Mouse (Mus musculus) neural tube, embryonic 13.5 days (tissue): ENCODE measurements at regions not wholly inside any gene's neighbourhood (a gene's known extent, or its start where the extent isn't known, plus 50 kb on each side); places are given as distances from the start of the nearest gene placed in this dataset.

Source experiments
- ATAC-seq: fragments of 200-750 bp; cut with Nextera tagmentation; 2 replicates; pipeline ENCODE4 v1.8.0; 2017; ENCODE audit warnings: low read depth, mild to moderate bottlenecking, moderate TSS enrichment, moderate library complexity
- H3K27ac ChIP-seq: fragments of 300-500 bp; sonication (generic); replicated peaks from 2 replicates; pipeline ENCODE4 v1.5.1; 2015; ENCODE audit warnings: moderate library complexity, mild to moderate bottlenecking, inconsistent platforms
- H3K27me3 ChIP-seq: fragments of 300-500 bp; sonication (generic); 2 replicates; pipeline ENCODE4 v1.6.1; 2015; ENCODE audit warnings: mild to moderate bottlenecking, inconsistent platforms
- H3K36me3 ChIP-seq: fragments of 300-500 bp; sonication (generic); 2 replicates; pipeline ENCODE4 v1.6.1; 2015; ENCODE audit warnings: mild to moderate bottlenecking, inconsistent platforms
- H3K4me1 ChIP-seq: fragments of 300-500 bp; sonication (generic); replicated peaks from 2 replicates; pipeline ENCODE4 v1.6.1; 2015; ENCODE audit warnings: inconsistent platforms
- H3K4me2 ChIP-seq: fragments of 300-500 bp; sonication (generic); 2 replicates; pipeline ENCODE4 v1.6.1; 2015; ENCODE audit warnings: inconsistent platforms, mild to moderate bottlenecking, moderate library complexity
- H3K4me3 ChIP-seq: fragments of 300-500 bp; sonication (generic); 2 replicates; pipeline ENCODE4 v1.5.1; 2015; ENCODE audit warnings: mild to moderate bottlenecking, inconsistent platforms
- H3K9ac ChIP-seq: fragments of 300-500 bp; sonication (generic); 2 replicates; pipeline ENCODE4 v1.6.1; 2015; ENCODE audit warnings: moderate library complexity, mild to moderate bottlenecking, inconsistent platforms
- H3K9me3 ChIP-seq: fragments of 300-500 bp; sonication (generic); 2 replicates; pipeline ENCODE4 v1.6.1; 2016; ENCODE audit warnings: inconsistent platforms
- WGBS: fragments of 180-500 bp; shearing (Covaris S2); methylation state at CpG from one replicate; pipeline ENCODE4 v1.1.7; 2015; 5-methylcytosine and 5-hydroxymethylcytosine counted together

DNA sequence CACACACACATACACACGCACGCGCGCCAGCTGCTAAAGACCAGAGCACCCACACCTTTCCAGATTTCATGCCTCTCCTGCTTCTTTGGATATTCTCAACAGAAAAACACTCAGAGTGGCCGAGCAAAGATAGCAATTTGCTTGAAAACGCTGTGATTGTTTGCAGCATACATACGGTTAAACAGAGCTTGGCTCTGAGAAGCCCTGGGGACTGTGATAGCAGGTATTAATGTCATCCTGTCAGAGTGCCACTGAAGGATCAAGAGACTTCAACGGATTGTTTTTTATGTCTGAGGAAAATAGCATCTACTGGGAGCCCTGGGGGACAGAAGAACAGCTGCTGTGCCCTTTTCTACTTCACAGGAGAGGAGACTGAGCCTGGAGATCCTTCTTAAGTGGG, 440.4 kb downstream of the Pdcd6ip start:
- Histone ChIP-seq H3K27ac (no peak overlapping the region), H3K9me3 (no peaks in the 10 kb centered on the region), H3K4me3 (no peak overlapping the region), H3K9ac (no peak overlapping the region), H3K4me1 (peaks cover 5% of the 10 kb centered on the region; the same call in 1 of the 2 replicates), H3K27me3 (no peaks in the 10 kb centered on the region), H3K4me2 (no peak overlapping the region), H3K36me3 (no peaks in the 10 kb centered on the region)
- ATAC-seq = no peak
- 81% methylated on average over 8 of the region's 8 CpGs for WGBS

- ATAC-seq = no peak
- H3K27me3 ChIP-seq = no peaks in the 10 kb centered on the region
- H3K4me2 ChIP-seq = no peak overlapping the region
- no peak overlapping the region for H3K4me3 ChIP-seq
- no peak overlapping the region for H3K27ac ChIP-seq
- H3K9ac ChIP-seq = no peak overlapping the region
- H3K36me3 ChIP-seq = no peaks in the 10 kb centered on the region
- H3K9me3 ChIP-seq = no peaks in the 10 kb centered on the region
- 88% methylated on average over 6 of the region's 6 CpGs for WGBS
- H3K4me1 ChIP-seq = 0 out of 2 replicates have a peak, but pooled peaks cover 5% of the 10 kb centered on the region
These were observed 444.4 kb downstream of the Pdcd6ip start for GRCm38 (mm10) chr9:113263636-113264035.

DNA sequence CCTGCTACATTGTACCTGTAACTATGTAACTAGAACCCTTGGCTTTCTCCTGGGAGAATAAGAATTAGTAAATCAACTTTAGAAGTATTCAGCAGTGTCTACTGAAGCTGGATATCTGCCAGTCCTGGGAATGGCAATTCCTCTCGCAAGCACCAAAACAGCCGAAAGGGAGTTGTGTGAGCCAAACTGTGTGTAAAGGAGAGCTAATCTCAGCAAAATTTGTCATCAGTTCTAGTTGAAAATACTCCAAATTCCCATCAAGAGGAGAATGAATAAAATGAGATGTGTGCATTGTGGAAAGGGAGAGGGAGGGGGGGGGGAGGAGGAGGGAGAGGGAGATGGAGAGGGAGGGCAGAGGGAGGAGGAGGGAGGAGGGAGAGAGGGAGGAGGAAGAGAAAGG, 447.8 kb downstream of the Pdcd6ip start:
- H3K4me3 ChIP-seq = no peak overlapping the region
- ATAC-seq = no peak
- H3K9ac ChIP-seq = no peak overlapping the region
- no peak overlapping the region for H3K27ac ChIP-seq
- WGBS = 87% methylated on average over 2 of the region's 2 CpGs
- H3K27me3 ChIP-seq = no peaks in the 10 kb centered on the region
- no peaks in the 10 kb centered on the region for H3K36me3 ChIP-seq
- no peaks in the 10 kb centered on the region for H3K9me3 ChIP-seq
- no peaks in the 10 kb centered on the region for H3K4me1 ChIP-seq
- H3K4me2 ChIP-seq = no peak overlapping the region

GRCm38 (mm10) chr9:113258556-113258955, 449.5 kb downstream of the Pdcd6ip start:
- WGBS = 89% methylated on average over 2 of the region's 2 CpGs
- H3K27me3 ChIP-seq = no peaks in the 10 kb centered on the region
- no peaks in the 10 kb centered on the region for H3K36me3 ChIP-seq
- H3K4me1 ChIP-seq = no peaks in the 10 kb centered on the region
- no peaks in the 10 kb centered on the region for H3K9me3 ChIP-seq
- no peak for ATAC-seq
- H3K4me3 ChIP-seq = no peak overlapping the region
- H3K4me2 ChIP-seq = no peak overlapping the region
- H3K27ac ChIP-seq = no peak overlapping the region
- no peak overlapping the region for H3K9ac ChIP-seq

DNA sequence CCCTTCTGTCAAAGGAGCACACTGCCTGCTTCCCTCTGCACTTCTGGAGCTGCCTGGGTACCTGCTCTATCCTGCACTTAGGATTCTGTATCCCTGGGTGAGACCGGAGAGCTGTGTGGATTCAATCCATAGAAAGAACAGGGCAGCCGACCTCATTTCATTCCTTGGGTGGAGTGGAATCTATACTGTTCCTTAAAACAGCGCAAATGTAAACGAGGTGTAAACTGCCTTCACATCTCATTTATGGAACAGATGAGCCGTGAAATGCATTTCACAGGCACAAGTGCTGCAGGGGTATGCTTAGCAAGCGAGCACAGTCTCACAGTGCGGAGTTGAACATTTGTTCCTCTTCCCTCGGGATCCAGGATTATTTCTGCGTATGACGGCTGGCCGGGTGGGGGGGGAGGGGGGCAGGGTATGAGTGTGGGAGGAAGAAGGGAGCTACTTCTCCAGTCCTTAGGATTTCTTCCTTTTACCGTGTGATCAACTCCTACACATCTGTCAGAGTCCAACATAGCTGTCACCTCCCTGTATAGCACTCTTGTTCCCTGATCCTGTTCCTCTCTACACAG, 459.3 kb downstream of the Pdcd6ip start:
- peak; percentile 84 for ATAC-seq
- 0 out of 2 replicates have a peak overlapping the region, but pooled peaks have one; percentile 23 for H3K27ac ChIP-seq
- H3K9me3 ChIP-seq = no peaks in the 10 kb centered on the region
- peaks cover 17% of the 10 kb centered on the region for H3K4me1 ChIP-seq
- 20% methylated on average over 12 of the region's 12 CpGs for WGBS
- H3K9ac ChIP-seq = no peak overlapping the region
- no peaks in the 10 kb centered on the region for H3K36me3 ChIP-seq
- peak overlapping the region; percentile 20 for H3K4me2 ChIP-seq
- H3K27me3 ChIP-seq = no peaks in the 10 kb centered on the region
- no peak overlapping the region for H3K4me3 ChIP-seq

DNA sequence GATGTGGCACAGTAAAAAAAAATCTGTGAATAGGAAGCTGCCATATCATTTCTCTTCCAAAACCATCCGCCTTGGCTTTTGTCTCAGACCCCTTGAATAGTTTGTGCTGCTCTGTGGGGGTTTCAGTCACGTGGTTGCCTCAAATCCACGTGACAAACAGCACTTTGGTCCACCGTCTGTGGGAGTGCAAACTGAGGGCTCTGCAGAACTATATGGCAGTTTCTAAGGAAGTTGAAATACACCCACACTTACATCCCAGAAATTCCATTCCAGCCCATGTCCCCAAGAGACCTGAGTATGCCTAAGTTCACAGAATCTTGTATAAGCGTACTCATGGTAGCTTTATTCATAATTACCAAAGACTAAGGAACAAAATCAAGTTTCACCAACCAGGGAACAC, 460.1 kb downstream of the Pdcd6ip start:
- Histone ChIP-seq H3K36me3 (no peaks in the 10 kb centered on the region), H3K4me3 (no peak overlapping the region), H3K9me3 (no peaks in the 10 kb centered on the region), H3K4me2 (no peak overlapping the region), H3K4me1 (peaks cover 17% of the 10 kb centered on the region), H3K27ac (0 out of 2 replicates have a peak overlapping the region, but pooled peaks have one; percentile 19), H3K9ac (no peak overlapping the region), H3K27me3 (no peaks in the 10 kb centered on the region)
- WGBS = 45% methylated on average over 5 of the region's 5 CpGs
- no peak for ATAC-seq

DNA sequence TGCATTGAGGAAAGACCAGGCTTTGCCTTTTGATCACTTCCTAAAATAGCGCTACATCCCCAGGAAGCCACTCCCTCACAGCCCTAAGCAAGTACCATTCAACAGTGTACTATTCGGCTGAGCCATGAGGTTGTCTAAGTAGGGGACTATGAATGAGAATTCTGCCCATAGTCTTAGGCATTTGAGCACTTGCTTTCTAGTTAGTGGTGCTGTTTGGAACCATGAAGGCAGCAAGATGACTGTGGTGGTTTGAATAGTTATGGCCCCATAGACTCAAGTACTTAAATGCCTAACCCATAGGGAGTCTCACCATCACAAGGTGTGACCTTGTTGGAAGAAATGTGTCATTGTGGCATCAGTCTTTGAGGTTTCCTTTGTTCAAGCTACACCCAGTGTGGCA, 464.2 kb downstream of the Pdcd6ip start:
- WGBS = 83% methylated on average over 2 of the region's 2 CpGs
- ATAC-seq = no peak
- H3K9ac ChIP-seq = no peak overlapping the region
- H3K4me3 ChIP-seq = no peak overlapping the region
- no peaks in the 10 kb centered on the region for H3K36me3 ChIP-seq
- no peak overlapping the region for H3K4me2 ChIP-seq
- no peak overlapping the region for H3K27ac ChIP-seq
- H3K9me3 ChIP-seq = no peaks in the 10 kb centered on the region
- H3K4me1 ChIP-seq = peaks cover 13% of the 10 kb centered on the region
- no peaks in the 10 kb centered on the region for H3K27me3 ChIP-seq

- Histone ChIP-seq H3K27ac (no peak overlapping the region), H3K36me3 (no peaks in the 10 kb centered on the region), H3K9me3 (no peaks in the 10 kb centered on the region), H3K4me1 (no peaks in the 10 kb centered on the region), H3K4me3 (no peak overlapping the region), H3K4me2 (no peak overlapping the region), H3K9ac (no peak overlapping the region), H3K27me3 (no peaks in the 10 kb centered on the region)
- no peak for ATAC-seq
- WGBS = 73% methylated on average over 1 of the region's 1 CpGs
These were observed 474.7 kb downstream of the Pdcd6ip start for GRCm38 (mm10) chr9:113233370-113233769.

DNA sequence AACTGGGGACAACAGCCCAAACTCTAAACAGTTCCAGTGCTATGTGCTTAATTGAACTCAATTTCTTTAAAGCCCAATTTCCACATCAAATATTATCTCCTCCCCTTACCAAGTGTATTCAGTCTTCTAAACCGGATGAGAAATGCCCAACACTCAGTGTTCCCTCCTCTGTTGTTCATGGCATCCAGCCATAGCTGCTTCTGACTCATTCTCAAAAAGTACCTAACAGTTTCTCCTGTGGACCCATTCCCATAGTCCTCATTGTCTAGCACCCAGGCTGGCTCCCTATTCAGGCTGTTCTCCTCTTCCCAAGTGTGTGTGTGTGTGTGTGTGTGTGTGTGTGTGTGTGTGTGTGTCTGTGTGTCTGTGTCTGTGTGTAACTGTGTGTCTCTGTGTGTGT, 478.7 kb downstream of the Pdcd6ip start:
- Histone ChIP-seq H3K4me1 (no peaks in the 10 kb centered on the region), H3K9me3 (peaks cover 7% of the 10 kb centered on the region; the same call in 1 of the 2 replicates), H3K4me2 (no peak overlapping the region), H3K36me3 (no peaks in the 10 kb centered on the region), H3K9ac (no peak overlapping the region), H3K27ac (no peak overlapping the region), H3K27me3 (no peaks in the 10 kb centered on the region), H3K4me3 (no peak overlapping the region)
- no peak for ATAC-seq
- 88% methylated on average over 1 of the region's 1 CpGs for WGBS

- 70% methylated on average over 5 of the region's 5 CpGs for WGBS
- Histone ChIP-seq H3K4me2 (no peak overlapping the region), H3K9me3 (no peaks in the 10 kb centered on the region), H3K9ac (no peak overlapping the region), H3K27me3 (no peaks in the 10 kb centered on the region), H3K36me3 (no peaks in the 10 kb centered on the region), H3K27ac (no peak overlapping the region), H3K4me3 (no peak overlapping the region), H3K4me1 (peaks cover 8% of the 10 kb centered on the region)
- no peak for ATAC-seq
These were observed 494.1 kb downstream of the Pdcd6ip start for GRCm38 (mm10) chr9:113213930-113214329.

DNA sequence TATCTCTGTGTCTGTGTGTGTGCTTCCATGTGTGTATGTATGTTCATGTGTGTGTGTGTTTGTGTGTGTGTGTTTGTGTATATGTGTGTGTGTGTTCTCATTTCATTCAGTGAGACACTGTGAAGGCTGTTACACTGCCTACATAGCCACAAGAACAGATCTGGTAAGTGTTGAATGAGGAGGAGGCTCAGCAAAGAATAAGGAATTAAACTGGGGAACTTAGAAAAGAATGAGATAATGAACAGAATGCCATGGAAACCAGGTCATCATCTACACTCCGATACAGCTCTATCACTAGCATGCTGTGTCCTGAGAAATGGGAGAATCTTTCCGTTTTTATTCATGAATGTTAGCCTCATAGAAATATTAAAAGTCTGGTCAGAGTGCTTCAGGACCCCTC, 495.7 kb downstream of the Pdcd6ip start:
- WGBS = 84% methylated on average over 2 of the region's 2 CpGs
- ATAC-seq = no peak
- no peak overlapping the region for H3K4me3 ChIP-seq

DNA sequence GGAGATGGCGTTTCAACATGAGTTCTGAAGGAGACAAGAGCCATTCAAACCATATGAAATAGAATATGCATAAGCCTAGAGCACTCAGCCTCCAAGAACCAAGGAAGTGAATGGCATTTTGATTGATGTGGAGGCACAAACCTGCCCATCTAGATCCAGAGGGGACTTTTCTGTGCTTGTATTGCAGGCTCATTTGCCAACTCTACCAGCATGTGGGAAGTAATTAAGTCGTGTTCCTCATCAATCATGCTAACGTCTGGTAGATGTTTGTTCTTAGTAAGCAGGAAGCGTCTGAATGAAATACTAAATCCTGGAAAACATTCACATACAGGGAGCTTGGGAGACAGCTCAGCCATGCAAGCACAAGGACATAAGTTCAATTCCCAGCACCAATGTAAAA, 499.9 kb downstream of the Pdcd6ip start:
- no peak overlapping the region for H3K27ac ChIP-seq
- no peak overlapping the region for H3K4me2 ChIP-seq
- no peaks in the 10 kb centered on the region for H3K9me3 ChIP-seq
- 40% methylated on average over 4 of the region's 4 CpGs for WGBS
- no peak overlapping the region for H3K9ac ChIP-seq
- no peak for ATAC-seq
- no peaks in the 10 kb centered on the region for H3K36me3 ChIP-seq
- H3K4me3 ChIP-seq = no peak overlapping the region
- H3K27me3 ChIP-seq = no peaks in the 10 kb centered on the region
- H3K4me1 ChIP-seq = 0 out of 2 replicates have a peak, but pooled peaks cover 2% of the 10 kb centered on the region

More for the DNA sequence above, 495.7 kb downstream of the Pdcd6ip start:
- H3K4me2 ChIP-seq = no peak overlapping the region
- no peaks in the 10 kb centered on the region for H3K9me3 ChIP-seq
- no peak overlapping the region for H3K9ac ChIP-seq
- no peaks in the 10 kb centered on the region for H3K27me3 ChIP-seq
- no peaks in the 10 kb centered on the region for H3K36me3 ChIP-seq
- H3K4me1 ChIP-seq = peaks cover 8% of the 10 kb centered on the region
- no peak overlapping the region for H3K27ac ChIP-seq

DNA sequence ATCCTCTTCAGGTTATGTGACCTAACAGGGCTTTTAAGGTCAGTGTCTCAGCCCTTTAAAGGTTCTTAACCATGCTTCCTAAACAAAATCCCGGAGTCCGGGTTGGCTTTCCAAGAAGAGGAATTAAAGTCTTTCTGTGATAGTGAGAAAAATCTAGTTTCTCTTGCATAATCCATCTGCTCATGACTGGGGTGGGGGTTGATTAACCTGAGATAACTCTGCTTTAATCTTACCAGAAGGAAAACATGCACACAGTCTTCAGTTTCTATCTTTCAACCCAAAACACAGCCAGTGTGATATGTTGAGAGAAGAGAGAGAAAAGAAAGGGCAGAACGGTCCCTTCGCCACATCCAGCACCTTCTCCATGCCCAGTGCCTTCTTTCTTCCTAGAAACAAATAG, 508.8 kb downstream of the Pdcd6ip start:
- H3K27ac ChIP-seq = no peak overlapping the region

More for the DNA sequence above, 508.8 kb downstream of the Pdcd6ip start:
- Histone ChIP-seq H3K27me3 (no peaks in the 10 kb centered on the region), H3K4me1 (no peaks in the 10 kb centered on the region), H3K9me3 (no peaks in the 10 kb centered on the region), H3K36me3 (no peaks in the 10 kb centered on the region), H3K4me2 (no peak overlapping the region), H3K4me3 (no peak overlapping the region), H3K9ac (no peak overlapping the region)
- no peak for ATAC-seq
- 90% methylated on average over 4 of the region's 4 CpGs for WGBS
